Mouse (Mus musculus) CH12.LX (cell line): ENCODE results near the gene Fstl4. TPM values are rescaled to one million over a fixed set of nuclear protein-coding genes. Genes with fewer than 3 reads are reported as not detected.

ENCODE experiments used
- DNase-seq: peaks from one replicate; pipeline ENCODE4 v3.0.0-alpha.2; 2013; ENCODE audit errors: extremely low read depth
- H3K27ac ChIP-seq: 2 replicates; pipeline ENCODE4 v1.5.1; 2012; ENCODE audit warnings: low read depth, mild to moderate bottlenecking, control low read depth, moderate library complexity; ENCODE audit not compliant: insufficient read depth
- H3K27me3 ChIP-seq: replicated peaks from 2 replicates; pipeline ENCODE3; 2012; ENCODE audit warnings: inconsistent platforms
- H3K36me3 ChIP-seq, 2 experiments: replicated peaks in 1 of 2; 2 replicates each; pipeline versions ENCODE3 to v1.6.1; 2012; ENCODE audit warnings: inconsistent platforms in 1 of 2, low read length in 1 of 2, mild to moderate bottlenecking in 1 of 2, mixed read lengths in 1 of 2, moderate library complexity in 1 of 2; ENCODE audit not compliant: control insufficient read depth in 1 of 2, insufficient read depth in 1 of 2
- H3K4me1 ChIP-seq, 2 experiments: 2 replicates each; pipeline ENCODE4 v1.6.1; 2012; ENCODE audit warnings: inconsistent platforms in 1 of 2, moderate library complexity in 1 of 2; ENCODE audit not compliant: insufficient read depth in 2 of 2, control insufficient read depth in 1 of 2
- H3K4me2 ChIP-seq: 2 replicates; pipeline ENCODE4 v1.6.1; 2012; ENCODE audit warnings: low read depth, mild to moderate bottlenecking, control low read depth; ENCODE audit not compliant: poor library complexity, insufficient read depth, severe bottlenecking
- H3K4me3 ChIP-seq, 3 experiments: fragments of 150-350 bp in 1 of 3; sonication (generic) in 1 of 3; replicated peaks in 1 of 3; 2 replicates each; pipeline versions ENCODE3 to v1.5.1; 2011 to 2012; ENCODE audit warnings: low read depth in 2 of 3, low read length in 2 of 3, mild to moderate bottlenecking in 2 of 3, moderate library complexity in 2 of 3, control low read depth in 1 of 3, improper control_type of control experiment in 1 of 3, inconsistent platforms in 1 of 3, mixed read lengths in 1 of 3; ENCODE audit not compliant: poor library complexity in 1 of 3
- H3K79me2 ChIP-seq: replicated peaks from 2 replicates; pipeline ENCODE4 v1.6.1; 2012; ENCODE audit warnings: mild to moderate bottlenecking, moderate library complexity; ENCODE audit not compliant: control insufficient read depth, poor library complexity, insufficient read depth, severe bottlenecking; ENCODE audit errors: extremely low read depth
- H3K9ac ChIP-seq: 2 replicates; pipeline ENCODE4 v1.6.1; 2012; ENCODE audit warnings: low read depth, mild to moderate bottlenecking, control low read depth, moderate library complexity; ENCODE audit not compliant: insufficient read depth
- H3K9me3 ChIP-seq: replicated peaks from 2 replicates; pipeline ENCODE3; 2012; ENCODE audit warnings: low read length, inconsistent platforms, mixed read lengths
- CHD1 ChIP-seq: IDR thresholded peaks from 2 replicates; pipeline ENCODE4 v1.6.1; 2012; ENCODE audit warnings: low read depth, low read length, improper control_type of control experiment, inconsistent platforms
- CHD2 ChIP-seq: IDR thresholded peaks from 2 replicates; pipeline ENCODE4 v1.6.1; 2011; ENCODE audit warnings: low read length, improper control_type of control experiment
- JUND ChIP-seq: conservative IDR thresholded peaks from 2 replicates; pipeline ENCODE4 v1.6.1; 2011; ENCODE audit warnings: low read depth, low read length, improper control_type of control experiment
- MAFK ChIP-seq: IDR thresholded peaks from 2 replicates; pipeline ENCODE4 v1.6.1; 2011; ENCODE audit warnings: low read length, improper control_type of control experiment; ENCODE audit not compliant: insufficient replicate concordance
- MAX ChIP-seq: IDR thresholded peaks from 2 replicates; pipeline ENCODE4 v1.6.1; 2011; ENCODE audit warnings: low read length, improper control_type of control experiment
- MEF2A ChIP-seq: IDR thresholded peaks from 2 replicates; pipeline ENCODE4 v1.6.1; 2014; ENCODE audit warnings: low read depth, mild to moderate bottlenecking, inconsistent platforms, low read length, improper control_type of control experiment, borderline replicate concordance
- MXI1 ChIP-seq: IDR thresholded peaks from 2 replicates; pipeline ENCODE4 v1.6.1; 2011; ENCODE audit warnings: mild to moderate bottlenecking, low read depth, low read length, improper control_type of control experiment
- NRF1 ChIP-seq: IDR thresholded peaks from 2 replicates; pipeline ENCODE4 v1.6.1; 2014; ENCODE audit warnings: low read depth, mild to moderate bottlenecking, inconsistent platforms, low read length, improper control_type of control experiment, moderate library complexity
- PAX5 ChIP-seq: IDR thresholded peaks from 2 replicates; pipeline ENCODE4 v1.6.1; 2012; ENCODE audit warnings: low read length, inconsistent platforms, mixed read lengths
- POLR2A ChIP-seq: IDR thresholded peaks from 2 replicates; pipeline ENCODE4 v1.6.1; 2011; ENCODE audit warnings: low read depth, mild to moderate bottlenecking, improper control_type of control experiment, low read length
- TBP ChIP-seq: conservative IDR thresholded peaks from 2 replicates; pipeline ENCODE4 v1.6.1; 2011; ENCODE audit warnings: low read depth, low read length, improper control_type of control experiment
- TCF12 ChIP-seq: IDR thresholded peaks from 2 replicates; pipeline ENCODE4 v1.6.1; 2014; ENCODE audit warnings: low read depth, mild to moderate bottlenecking, inconsistent platforms, low read length, improper control_type of control experiment
- UBTF ChIP-seq: IDR thresholded peaks from 2 replicates; pipeline ENCODE4 v1.6.1; 2012; ENCODE audit warnings: low read depth, mild to moderate bottlenecking, inconsistent platforms, low read length, improper control_type of control experiment, moderate library complexity
- USF2 ChIP-seq: conservative IDR thresholded peaks from 2 replicates; pipeline ENCODE4 v1.6.1; 2011; ENCODE audit warnings: low read depth, low read length, improper control_type of control experiment
- ZC3H11A ChIP-seq: IDR thresholded peaks from 2 replicates; pipeline ENCODE4 v1.6.1; 2012; ENCODE audit warnings: low read depth, mild to moderate bottlenecking, inconsistent platforms, low read length, improper control_type of control experiment
- ZKSCAN1 ChIP-seq: IDR thresholded peaks from 2 replicates; pipeline ENCODE4 v1.6.1; 2012; ENCODE audit warnings: low read depth, inconsistent platforms, low read length, improper control_type of control experiment, borderline replicate concordance
- ZMIZ1 ChIP-seq: IDR thresholded peaks from 2 replicates; pipeline ENCODE4 v1.6.1; 2012; ENCODE audit warnings: low read depth, mild to moderate bottlenecking, inconsistent platforms, low read length, improper control_type of control experiment
- ZNF384 ChIP-seq: IDR thresholded peaks from 2 replicates; pipeline ENCODE4 v1.6.1; 2012; ENCODE audit warnings: low read depth, low read length, improper control_type of control experiment, inconsistent platforms
- dilution Hi-C: fragments of 300-500 bp; cut with MboI; formaldehyde crosslinking; loops from 2 replicates; pipeline ENCODE4 v1.14.3; 2020; ENCODE audit warnings: low sequenced_read_pairs; ENCODE audit not compliant: extremely low pct_unique_long_range_greater_than_20kb, extremely low pct_ligation_motif_present
- in situ Hi-C: fragments of 300-500 bp; cut with MboI; formaldehyde crosslinking; loops from 3 replicates; pipeline ENCODE4 v1.14.3; 2019; ENCODE audit warnings: low sequenced_read_pairs, low pct_ligation_motif_present, low pct_unique_long_range_greater_than_20kb, mixed read lengths
- polyA plus RNA-seq: library from polyadenylated mRNA; unstranded; fragments of >175 nt; gene quantifications from 2 replicates; pipeline ENCODE4 v1.2.1, GENCODE M21; 2012; ENCODE audit warnings: low read depth; ENCODE audit not compliant: insufficient read length
- total RNA-seq, 2 experiments: library from RNA; depleted of rRNA; stranded (reverse); fragments of 300-350 nt in 1 of 2; fragments of >200 nt in 1 of 2; gene quantifications; 2 replicates each; pipeline ENCODE4 v1.2.3; 2012 to 2014

The Fstl4 gene
- total and polyA plus RNA-seq, 3 experiments: not detected

- dilution Hi-C loops (no loop called here), in situ Hi-C loops (no loop called here)
- no peak overlapping the region for H3K4me3 ChIP-seq
- H3K27me3 ChIP-seq: peaks cover 91% of the 10 kb centered on the region
- H3K36me3 ChIP-seq: no peaks in the 10 kb centered on the region
- no peaks in the 10 kb centered on the region for H3K79me2 ChIP-seq
- H3K4me2 ChIP-seq: no peak overlapping the region
- H3K27ac ChIP-seq: no peak overlapping the region
- no peak for TF ChIP-seq POLR2A
- no peak for TF ChIP-seq CHD1
- no peak for TF ChIP-seq CHD2
- no peak for TF ChIP-seq PAX5
- no peak for TF ChIP-seq ZMIZ1
- TF ChIP-seq MAX: no peak
- no peak for TF ChIP-seq TCF12
- no peak for TF ChIP-seq JUND
- TF ChIP-seq TBP: no peak
- TF ChIP-seq UBTF: no peak
- no peak for TF ChIP-seq MAFK
- no peak for DNase-seq
- no peaks in the 10 kb centered on the region for H3K4me1 ChIP-seq
- H3K9ac ChIP-seq: no peak overlapping the region
- no peaks in the 10 kb centered on the region for H3K9me3 ChIP-seq
Measured at GRCm38 (mm10) chr11:53115711-53116110, 351.3 kb downstream of the Fstl4 start.

GRCm38 (mm10) chr11:53116356-53116755 is 351.9 kb downstream of the Fstl4 start:
- TF ChIP-seq USF2: no peak
- TF ChIP-seq ZKSCAN1: no peak
- TF ChIP-seq MEF2A: no peak
- TF ChIP-seq ZNF384: no peak
- TF ChIP-seq NRF1: no peak
- no peak for TF ChIP-seq ZC3H11A
- no peak for TF ChIP-seq MXI1
- TF ChIP-seq, all 38 proteins: peak for 0
- H3K36me3 ChIP-seq: no peaks in the 10 kb centered on the region
- no peak overlapping the region for H3K4me2 ChIP-seq
- no peaks in the 10 kb centered on the region for H3K79me2 ChIP-seq
- H3K27ac ChIP-seq: no peak overlapping the region
- no peak overlapping the region for H3K9ac ChIP-seq
- no peak overlapping the region for H3K4me3 ChIP-seq
- no peaks in the 10 kb centered on the region for H3K4me1 ChIP-seq
- dilution Hi-C loops (no loop called here), in situ Hi-C loops (no loop called here)
- no peaks in the 10 kb centered on the region for H3K9me3 ChIP-seq
- peaks cover 87% of the 10 kb centered on the region for H3K27me3 ChIP-seq
- no peak for DNase-seq
